Mouse (Mus musculus) MEL (cell line): ENCODE measurements around the gene Gmpr2. TPM values are rescaled to one million over a fixed set of nuclear protein-coding genes. Genes with fewer than 3 reads are reported as not detected.

Experiments
- DNase-seq: peaks from one replicate; pipeline ENCODE4 v3.0.0; 2011; ENCODE audit warnings: low read depth, low spot score
- H3K27ac ChIP-seq: 2 replicates; pipeline ENCODE4 v1.5.1; 2012; ENCODE audit warnings: low read depth, mild to moderate bottlenecking, control low read depth, low read length, moderate library complexity; ENCODE audit not compliant: control insufficient read depth
- H3K27me3 ChIP-seq, 2 experiments: fragments of 150-350 bp in 1 of 2; sonication (generic) in 1 of 2; 2 replicates each; pipeline ENCODE4 v1.6.1; 2012; ENCODE audit warnings: low read length in 2 of 2, mild to moderate bottlenecking in 2 of 2, improper control_type of control experiment in 1 of 2, moderate library complexity in 1 of 2; ENCODE audit not compliant: insufficient read depth in 2 of 2, control insufficient read depth in 1 of 2
- H3K36me3 ChIP-seq, 2 experiments: 2 replicates each; pipeline ENCODE4 v1.6.1; 2012 to 2014; ENCODE audit warnings: low read length in 2 of 2, improper control_type of control experiment in 1 of 2, inconsistent platforms in 1 of 2, mild to moderate bottlenecking in 1 of 2; ENCODE audit not compliant: insufficient read depth in 2 of 2, control insufficient read depth in 1 of 2
- H3K4me1 ChIP-seq, 2 experiments: fragments of 150-350 bp in 1 of 2; sonication (generic) in 1 of 2; 2 replicates each; pipeline ENCODE4 v1.6.1; 2012; ENCODE audit warnings: low read length in 2 of 2, improper control_type of control experiment in 1 of 2, mild to moderate bottlenecking in 1 of 2; ENCODE audit not compliant: insufficient read depth in 2 of 2, control insufficient read depth in 1 of 2
- H3K4me3 ChIP-seq, 2 experiments: fragments of 150-350 bp in 1 of 2; sonication (generic) in 1 of 2; 2 replicates each; pipeline ENCODE4 v1.5.1; 2012; ENCODE audit warnings: low read depth in 2 of 2, low read length in 2 of 2, mild to moderate bottlenecking in 2 of 2, moderate library complexity in 2 of 2, control low read depth in 1 of 2, improper control_type of control experiment in 1 of 2; ENCODE audit not compliant: control insufficient read depth in 1 of 2, insufficient read depth in 1 of 2
- H3K79me2 ChIP-seq: 2 replicates; pipeline ENCODE4 v1.6.1; 2012; ENCODE audit warnings: mild to moderate bottlenecking, low read length, moderate library complexity; ENCODE audit not compliant: control insufficient read depth, poor library complexity, insufficient read depth
- H3K9ac ChIP-seq: 2 replicates; pipeline ENCODE4 v1.6.1; 2012; ENCODE audit warnings: low read depth, mild to moderate bottlenecking, control low read depth, low read length, moderate library complexity; ENCODE audit not compliant: control insufficient read depth, poor library complexity, severe bottlenecking
- H3K9me3 ChIP-seq: fragments of 150-350 bp; sonication (generic); replicated peaks from 2 replicates; pipeline ENCODE4 v1.6.1; 2012; ENCODE audit warnings: mild to moderate bottlenecking, low read length, improper control_type of control experiment, moderate library complexity; ENCODE audit not compliant: insufficient read depth
- BHLHE40 ChIP-seq: IDR thresholded peaks from 2 replicates; pipeline ENCODE4 v1.6.1; 2012; ENCODE audit warnings: low read depth, mild to moderate bottlenecking, inconsistent platforms, low read length, improper control_type of control experiment, borderline replicate concordance
- CHD1 ChIP-seq: IDR thresholded peaks from 2 replicates; pipeline ENCODE4 v1.6.1; 2012; ENCODE audit warnings: low read depth, mild to moderate bottlenecking, inconsistent platforms, low read length, improper control_type of control experiment
- CTCF ChIP-seq, 3 experiments: IDR thresholded peaks in 2 of 3; conservative IDR thresholded peaks in 1 of 3; 2 replicates each; pipeline ENCODE4 v1.5.1; 2011 to 2012; ENCODE audit warnings: low read length in 3 of 3, low read depth in 2 of 3, mild to moderate bottlenecking in 2 of 3, improper control_type of control experiment in 1 of 3, inconsistent platforms in 1 of 3, mixed read lengths in 1 of 3, moderate library complexity in 1 of 3; ENCODE audit not compliant: control insufficient read depth in 1 of 3, insufficient read depth in 1 of 3, poor library complexity in 1 of 3, severe bottlenecking in 1 of 3
- E2F4 ChIP-seq: IDR thresholded peaks from 2 replicates; pipeline ENCODE4 v1.6.1; 2011; ENCODE audit warnings: low read depth, low read length, improper control_type of control experiment, borderline replicate concordance
- EP300 ChIP-seq, 2 experiments: IDR thresholded peaks; 2 replicates each; pipeline ENCODE4 v1.6.1; 2011; ENCODE audit warnings: improper control_type of control experiment in 2 of 2, low read length in 2 of 2, low read depth in 1 of 2, mild to moderate bottlenecking in 1 of 2
- ETS1 ChIP-seq: IDR thresholded peaks from 2 replicates; pipeline ENCODE4 v1.6.1; 2012; ENCODE audit warnings: low read depth, mild to moderate bottlenecking, inconsistent platforms, low read length, improper control_type of control experiment, moderate library complexity
- GATA1 ChIP-seq: IDR thresholded peaks from 2 replicates; pipeline ENCODE4 v1.6.1; 2011; ENCODE audit warnings: low read depth, low read length, improper control_type of control experiment
- JUND ChIP-seq: IDR thresholded peaks from 2 replicates; pipeline ENCODE4 v1.6.1; 2011; ENCODE audit warnings: low read depth, mild to moderate bottlenecking, improper control_type of control experiment, low read length
- MAX ChIP-seq: IDR thresholded peaks from 2 replicates; pipeline ENCODE4 v1.6.1; 2011; ENCODE audit warnings: low read length, improper control_type of control experiment
- MAZ ChIP-seq: IDR thresholded peaks from 2 replicates; pipeline ENCODE4 v1.6.1; 2012; ENCODE audit warnings: low read depth, mild to moderate bottlenecking, inconsistent platforms, low read length, improper control_type of control experiment
- MEF2A ChIP-seq: IDR thresholded peaks from 2 replicates; pipeline ENCODE4 v1.6.1; 2014; ENCODE audit warnings: low read depth, mild to moderate bottlenecking, inconsistent platforms, low read length, improper control_type of control experiment; ENCODE audit not compliant: poor library complexity, insufficient replicate concordance, severe bottlenecking; ENCODE audit errors: extremely low read depth
- MXI1 ChIP-seq: IDR thresholded peaks from 2 replicates; pipeline ENCODE4 v1.6.1; 2011; ENCODE audit warnings: mild to moderate bottlenecking, low read depth, low read length, improper control_type of control experiment
- MYB ChIP-seq: IDR thresholded peaks from 2 replicates; pipeline ENCODE4 v1.6.1; 2011; ENCODE audit warnings: mild to moderate bottlenecking, low read depth, low read length, improper control_type of control experiment
- NELFE ChIP-seq: IDR thresholded peaks from 2 replicates; pipeline ENCODE4 v1.6.1; 2011; ENCODE audit warnings: low read depth, low read length, improper control_type of control experiment
- NRF1 ChIP-seq: IDR thresholded peaks from 2 replicates; pipeline ENCODE4 v1.6.1; 2014; ENCODE audit warnings: low read depth, mild to moderate bottlenecking, inconsistent platforms, low read length, improper control_type of control experiment, moderate library complexity; ENCODE audit not compliant: poor library complexity, insufficient read depth, severe bottlenecking
- POLR2AphosphoS2 ChIP-seq: IDR thresholded peaks from 2 replicates; pipeline ENCODE4 v1.6.1; 2011; ENCODE audit warnings: low read length, improper control_type of control experiment
- SIN3A ChIP-seq: IDR thresholded peaks from 2 replicates; pipeline ENCODE4 v1.6.1; 2012; ENCODE audit warnings: low read length, improper control_type of control experiment, inconsistent platforms
- SMC3 ChIP-seq: IDR thresholded peaks from 2 replicates; pipeline ENCODE4 v1.6.1; 2011; ENCODE audit warnings: low read depth, low read length, improper control_type of control experiment
- TAL1 ChIP-seq: IDR thresholded peaks from 2 replicates; pipeline ENCODE4 v1.6.1; 2012; ENCODE audit warnings: mild to moderate bottlenecking, inconsistent platforms, low read length, moderate library complexity, mixed read lengths
- TBP ChIP-seq: IDR thresholded peaks from 2 replicates; pipeline ENCODE4 v1.8.0; 2011; ENCODE audit warnings: low read depth, low read length, improper control_type of control experiment
- TCF12 ChIP-seq: IDR thresholded peaks from 2 replicates; pipeline ENCODE4 v1.6.1; 2014; ENCODE audit warnings: low read depth, mild to moderate bottlenecking, inconsistent platforms, low read length, improper control_type of control experiment, moderate library complexity
- UBTF ChIP-seq: IDR thresholded peaks from 2 replicates; pipeline ENCODE4 v1.6.1; 2012; ENCODE audit warnings: low read depth, mild to moderate bottlenecking, inconsistent platforms, low read length, improper control_type of control experiment, moderate library complexity, borderline replicate concordance; ENCODE audit not compliant: insufficient read depth
- USF1 ChIP-seq: IDR thresholded peaks from 2 replicates; pipeline ENCODE4 v1.6.1; 2014; ENCODE audit warnings: low read depth, mild to moderate bottlenecking, inconsistent platforms, low read length, improper control_type of control experiment, moderate library complexity
- USF2 ChIP-seq, 2 experiments: IDR thresholded peaks; 2 replicates each; pipeline ENCODE4 v1.6.1; 2011 to 2012; ENCODE audit warnings: improper control_type of control experiment in 2 of 2, low read length in 2 of 2, borderline replicate concordance in 1 of 2, inconsistent platforms in 1 of 2, low read depth in 1 of 2, mild to moderate bottlenecking in 1 of 2; ENCODE audit not compliant: insufficient read depth in 1 of 2
- ZKSCAN1 ChIP-seq: IDR thresholded peaks from 2 replicates; pipeline ENCODE4 v1.6.1; 2012; ENCODE audit warnings: low read depth, mild to moderate bottlenecking, inconsistent platforms, low read length, improper control_type of control experiment, moderate library complexity
- polyA plus RNA-seq, 2 experiments: library from polyadenylated mRNA; stranded (reverse) in 1 of 2; unstranded in 1 of 2; fragments of >175 nt in 1 of 2; fragments of >200 nt in 1 of 2; gene quantifications; 2 replicates each; pipeline versions ENCODE4 v1.2.1 to v1.2.4; 2012; ENCODE audit warnings: low replicate concordance in 2 of 2, low read depth in 1 of 2; ENCODE audit not compliant: insufficient read length in 2 of 2, insufficient read depth in 1 of 2, missing spikeins in 1 of 2
- total RNA-seq: library from RNA; depleted of rRNA; stranded (reverse); fragments of 300-350 nt; gene quantifications from 2 replicates; pipeline ENCODE4 v1.2.3, GENCODE M21; 2012

Gene Gmpr2
- total and polyA plus RNA-seq, 3 experiments = 22.3 to 28.8 TPM; not detected in 1

- TF ChIP-seq CHD1 = no peak
- TF ChIP-seq MYB = no peak
- TF ChIP-seq TAL1 = no peak
- TF ChIP-seq POLR2AphosphoS2 = no peak; the same call in 1 of the 2 replicates
- TF ChIP-seq, all 39 proteins: peak for 19
These were observed 50.1 kb downstream of the Gmpr2 start, which contains the start of gene Rabggta (continued) for GRCm38 (mm10) chr14:55721700-55722437.

GRCm38 (mm10) chr14:55722438-55722945 lies 50.8 kb downstream of the Gmpr2 start:
- peak; percentile 67 for DNase-seq
- peak overlapping the region; percentile 88 for H3K27ac ChIP-seq
- peaks cover 0 to 14% of the 10 kb centered on the region in 2 experiments; a peak in 2 of 4 replicates for H3K36me3 ChIP-seq
- no peaks in the 10 kb centered on the region for H3K27me3 ChIP-seq
- peaks cover 11 to 12% of the 10 kb centered on the region in 2 experiments for H3K4me1 ChIP-seq
- H3K79me2 ChIP-seq = peaks cover 2% of the 10 kb centered on the region; the same call in 1 of the 2 replicates
- peak overlapping the region; percentile 83 for H3K9ac ChIP-seq
- peak overlapping the region; percentile 84 to 90 for H3K4me3 ChIP-seq
- no peak for TF ChIP-seq MEF2A
- TF ChIP-seq ETS1 = peak; percentile 49; the same call in 1 of the 2 replicates
- 0 out of 2 replicates have a peak, but pooled peaks have one; percentile 50 for TF ChIP-seq GATA1
- TF ChIP-seq SMC3 = no peak
- no peak for TF ChIP-seq EP300 (IDR thresholded peaks at IDR 0.05; ENCODE audit: low read depth in 1 of 2, low read length in 2 of 2)
- 0 out of 2 replicates have a peak, but pooled peaks have one; percentile 4 for TF ChIP-seq TAL1
- no peaks in the 10 kb centered on the region for H3K9me3 ChIP-seq

GRCm38 (mm10) chr14:55723433-55723832 lies 51.7 kb downstream of the Gmpr2 start:
- H3K4me1 ChIP-seq = peaks cover 15 to 18% of the 10 kb centered on the region in 2 experiments
- peaks cover 0 to 19% of the 10 kb centered on the region in 2 experiments; a peak in 2 of 4 replicates for H3K36me3 ChIP-seq
- H3K9ac ChIP-seq = no peak overlapping the region
- H3K4me3 ChIP-seq = no peak overlapping the region
- DNase-seq = peak; percentile 90
- peaks cover 2% of the 10 kb centered on the region; the same call in 1 of the 2 replicates for H3K79me2 ChIP-seq
- H3K27ac ChIP-seq = peak overlapping the region; percentile 88
- no peaks in the 10 kb centered on the region for H3K27me3 ChIP-seq
- H3K9me3 ChIP-seq = no peaks in the 10 kb centered on the region
- TF ChIP-seq MAZ = 0 out of 2 replicates have a peak, but pooled peaks have one; percentile 15
- TF ChIP-seq NRF1 = peak; percentile 51; the same call in 1 of the 2 replicates
- TF ChIP-seq SIN3A = peak; percentile 90
- peak; percentile 43; the same call in 1 of the 2 replicates for TF ChIP-seq TAL1
- no peak for TF ChIP-seq ZKSCAN1
- peak; percentile 57 for TF ChIP-seq TCF12
- peak; percentile 34; the same call in 1 of the 2 replicates for TF ChIP-seq NELFE
- no peak for TF ChIP-seq CTCF (IDR thresholded peaks at IDR 0.05 in 2 of 3, conservative IDR thresholded peaks at IDR 0.05 in 1 of 3; ENCODE audit: control insufficient read depth in 1 of 3, insufficient read depth in 1 of 3, low read depth in 2 of 3, low read length in 3 of 3, poor library complexity in 1 of 3, severe bottlenecking in 1 of 3)
- TF ChIP-seq MXI1 = peak; percentile 80; the same call in 1 of the 2 replicates
- TF ChIP-seq JUND = no peak
- TF ChIP-seq E2F4 = no peak
- TF ChIP-seq POLR2AphosphoS2 = no peak
- TF ChIP-seq UBTF = no peak
- peak; percentile 77; the same call in 1 of the 2 replicates for TF ChIP-seq BHLHE40
- peak; percentile 68 for TF ChIP-seq GATA1
- peak; percentile 97 for TF ChIP-seq ETS1
- no peak for TF ChIP-seq MEF2A
- no peak for TF ChIP-seq USF2 (IDR thresholded peaks at IDR 0.05; ENCODE audit: borderline replicate concordance in 1 of 2, insufficient read depth in 1 of 2, low read depth in 1 of 2, low read length in 2 of 2)
- TF ChIP-seq USF1 = no peak
- peak; percentile 53; the same call in 1 of the 2 replicates for TF ChIP-seq MAX
- no peak; the same call in 1 of the 2 replicates for TF ChIP-seq TBP
